ENCODE assay signal across 12 mouse cellular contexts in the genomic region with DNA sequence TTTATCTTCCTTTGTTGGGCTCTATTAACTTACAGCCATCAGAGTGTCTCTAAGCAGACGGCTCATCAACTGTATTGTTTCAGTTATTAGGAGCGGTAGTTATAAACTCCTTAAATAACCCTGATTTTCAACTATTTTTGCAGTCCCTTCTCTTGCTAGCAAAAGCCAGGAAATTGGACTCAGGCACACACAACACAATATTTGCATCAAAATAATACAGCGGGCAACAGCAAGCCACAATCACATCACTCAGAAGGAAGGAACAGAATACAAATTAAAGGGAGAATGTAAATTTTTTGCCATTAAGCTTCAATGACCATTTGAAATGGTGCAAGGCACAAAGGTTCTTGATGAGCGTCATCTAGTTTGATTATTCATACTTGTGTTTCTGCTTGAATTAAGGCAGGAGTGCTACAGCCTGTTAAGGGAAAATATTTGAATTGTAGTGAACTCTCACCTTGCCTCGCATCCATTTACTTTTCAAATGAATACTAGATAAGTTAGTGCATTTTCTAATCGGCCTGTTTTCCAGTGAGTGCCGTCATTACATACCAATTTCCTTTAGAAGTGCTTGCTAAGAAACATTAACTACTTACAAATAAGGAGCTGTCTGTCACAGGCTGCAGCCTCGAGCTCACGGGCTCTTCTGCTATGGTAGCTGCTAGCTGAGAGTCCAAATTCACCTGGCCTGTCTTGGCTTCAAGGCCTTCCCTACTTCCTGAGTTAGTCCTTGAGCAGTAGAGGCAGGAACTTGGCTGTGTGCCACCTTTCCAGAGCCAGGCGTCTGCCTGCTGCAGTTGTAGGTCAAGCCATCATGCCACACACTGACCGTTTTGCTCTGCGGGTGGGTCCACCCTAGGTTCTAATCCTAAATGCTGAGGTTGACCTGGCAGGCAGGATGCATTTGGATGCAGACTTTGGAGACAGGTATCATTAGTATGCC.
DNase-seq lines count a peak whose midpoint lies in the region; ATAC-seq and TF ChIP-seq lines count a peak whose summit lies in the region.
"Had no signal": no experiment of that assay in that cellular context is flagged by ENCODE, and none has a peak within 500 bp of the region (broad histone marks: within the 10 kb centered on the region; RNA-seq: fewer than 3 reads in every experiment).

No protein-coding gene starts in this region.

- WGBS in kidney, embryonic 14.5 days: 69% methylated on average over 12 of the region's 12 CpGs
- WGBS in forebrain, embryonic 12.5 days: 52% methylated on average over 12 of the region's 12 CpGs
- WGBS in lung, adult 2 months: 58% methylated on average over 12 of the region's 12 CpGs
- 68% methylated on average over 12 of the region's 12 CpGs for WGBS in cerebellum, adult 2 months

- no peaks in the 10 kb centered on the region for H3K9me3 ChIP-seq in kidney, embryonic 14.5 days (ENCODE audit: control insufficient read depth, low read length)
- no peaks in the 10 kb centered on the region for H3K9me3 ChIP-seq in forebrain, embryonic 12.5 days
- H3K9me3 ChIP-seq: limb, embryonic 12.5 days; lung, embryonic 15.5 days had no signal

- H3K9ac ChIP-seq in kidney, embryonic 14.5 days (ENCODE audit: low read depth, low read length): no peak overlapping the region
- H3K9ac ChIP-seq in forebrain, embryonic 12.5 days: no peak overlapping the region
- H3K9ac ChIP-seq: limb, embryonic 12.5 days; lung, embryonic 15.5 days had no signal

- TF ChIP-seq CTCF in lung, adult 2 months (IDR thresholded peaks at IDR 0.05; ENCODE audit: insufficient read depth, low read length): no peak
- no peak for TF ChIP-seq CTCF in cerebellum, adult 2 months (IDR thresholded peaks at IDR 0.05; ENCODE audit: borderline replicate concordance, insufficient read depth, low read depth, low read length)

- no peak overlapping the region for H3K4me3 ChIP-seq in kidney, embryonic 14.5 days (ENCODE audit: low read length)
- H3K4me3 ChIP-seq in forebrain, embryonic 12.5 days (replicated peaks): no peak overlapping the region
- H3K4me3 ChIP-seq in lung, adult 2 months (replicated peaks; ENCODE audit: extremely low read depth, low read depth, low read length): no peak overlapping the region
- no peak overlapping the region for H3K4me3 ChIP-seq in cerebellum, adult 2 months (replicated peaks; ENCODE audit: insufficient read depth, low read depth, low read length)
- H3K4me3 ChIP-seq: limb, embryonic 12.5 days; lung, embryonic 15.5 days had no signal

- H3K27me3 ChIP-seq in kidney, embryonic 14.5 days (ENCODE audit: control insufficient read depth, insufficient read depth, low read length): no peaks in the 10 kb centered on the region
- peaks cover 27% of the 10 kb centered on the region for H3K27me3 ChIP-seq in forebrain, embryonic 12.5 days
- H3K27me3 ChIP-seq in cerebellum, adult 2 months (ENCODE audit: control insufficient read depth, insufficient read depth, low read length): no peaks in the 10 kb centered on the region
- H3K27me3 ChIP-seq: limb, embryonic 12.5 days; lung, embryonic 15.5 days had no signal

- no peak for ATAC-seq in kidney, embryonic 14.5 days (ENCODE audit: low FRiP score, low TSS enrichment)
- ATAC-seq in forebrain, embryonic 12.5 days (ENCODE audit: low FRiP score): peak; percentile 42; the same call in 1 of the 2 replicates

- H3K27ac ChIP-seq in kidney, embryonic 14.5 days (ENCODE audit: low read depth, low read length): no peak overlapping the region
- H3K27ac ChIP-seq in forebrain, embryonic 12.5 days: peak overlapping the region; percentile 42; the same call in 1 of the 2 replicates
- H3K27ac ChIP-seq in cerebellum, adult 2 months (ENCODE audit: insufficient read depth, low read length): no peak overlapping the region
- H3K27ac ChIP-seq: limb, embryonic 12.5 days; lung, embryonic 15.5 days had no signal

- DNase-seq in adrenal gland, adult (ENCODE audit: inconsistent age in 2 of 2, low spot score in 1 of 2): peak; percentile 36 to 70
- DNase-seq in adrenal gland, postnatal 4 days (ENCODE audit: low spot score in 2 of 2): no peak
- DNase-seq in kidney, adult 8-10 months: peak; percentile 8 to 9
- peak; percentile 5 for DNase-seq in lung, adult 2 months
- DNase-seq in ovary, postnatal 14 days (ENCODE audit: low spot score): no peak
- DNase-seq in cerebellum, adult 2 months: no peak
- DNase-seq: heart, postnatal 14 days; thymus, postnatal 4 days had no signal

- TF ChIP-seq POLR2A in lung, adult 2 months (IDR thresholded peaks at IDR 0.05; ENCODE audit: borderline replicate concordance, extremely low read depth, low read depth, low read length): no peak
- no peak for TF ChIP-seq POLR2A in cerebellum, adult 2 months (IDR thresholded peaks at IDR 0.05; ENCODE audit: borderline replicate concordance, insufficient read depth, low read length)

- no peaks in the 10 kb centered on the region for H3K36me3 ChIP-seq in kidney, embryonic 14.5 days (ENCODE audit: control insufficient read depth, insufficient read depth, low read length)
- H3K36me3 ChIP-seq in forebrain, embryonic 12.5 days (replicated peaks): no peaks in the 10 kb centered on the region
- H3K36me3 ChIP-seq: limb, embryonic 12.5 days; lung, embryonic 15.5 days had no signal

- no peak overlapping the region for H3K4me2 ChIP-seq in kidney, embryonic 14.5 days (replicated peaks; ENCODE audit: low read depth, low read length)
- no peak overlapping the region for H3K4me2 ChIP-seq in forebrain, embryonic 12.5 days
- H3K4me2 ChIP-seq: limb, embryonic 12.5 days; lung, embryonic 15.5 days had no signal

- no peaks in the 10 kb centered on the region for H3K4me1 ChIP-seq in kidney, embryonic 14.5 days (ENCODE audit: control insufficient read depth, insufficient read depth, low read length)
- peaks cover 43% of the 10 kb centered on the region for H3K4me1 ChIP-seq in forebrain, embryonic 12.5 days
- H3K4me1 ChIP-seq in lung, adult 2 months (ENCODE audit: control insufficient read depth, insufficient read depth, low read length): no peaks in the 10 kb centered on the region
- H3K4me1 ChIP-seq in cerebellum, adult 2 months (ENCODE audit: control insufficient read depth, insufficient read depth, low read length): no peaks in the 10 kb centered on the region

Comparison
In these comparisons a context has a peak if more than half of its experiments do, and no peak if none do; other contexts are left out.
1. DNase-seq: peak in adrenal gland, adult (2 of 2), kidney, adult 8-10 months (2 of 2) and lung, adult 2 months (single experiment); none in adrenal gland, postnatal 4 days (0 of 2), ovary, postnatal 14 days (single experiment) and cerebellum, adult 2 months (0 of 2).